Mouse (Mus musculus) layer of hippocampus, adult 2 months (tissue): ENCODE measurements around the gene E330009J07Rik. TPM values are rescaled to one million over a fixed set of nuclear protein-coding genes. Genes with fewer than 3 reads are reported as not detected.

Experiments used
- DNase-seq, 2 experiments: peaks; one replicate each; pipeline ENCODE4 v3.0.0; 2022; ENCODE audit warnings: low spot score in 2 of 2
- H3K27ac ChIP-seq: fragments of 200-600 bp; 2 replicates; pipeline ENCODE4 v1.8.1; 2022
- H3K4me3 ChIP-seq: fragments of 200-600 bp; 2 replicates; pipeline ENCODE4 v1.8.1; 2022; ENCODE audit warnings: mild to moderate bottlenecking
- CTCF ChIP-seq: fragments of 200-600 bp; conservative IDR thresholded peaks from 2 replicates; pipeline ENCODE4 v1.8.1; 2022; ENCODE audit warnings: antibody characterized with exemption, mild to moderate bottlenecking, moderate library complexity
- total RNA-seq, 2 experiments: library from RNA; stranded (reverse); gene quantifications; 2 replicates each; pipeline ENCODE4 v1.2.3; 2021

E330009J07Rik gene
- total RNA-seq, 2 experiments from 2014 or later, result 42.5 to 47.0 TPM

DNA sequence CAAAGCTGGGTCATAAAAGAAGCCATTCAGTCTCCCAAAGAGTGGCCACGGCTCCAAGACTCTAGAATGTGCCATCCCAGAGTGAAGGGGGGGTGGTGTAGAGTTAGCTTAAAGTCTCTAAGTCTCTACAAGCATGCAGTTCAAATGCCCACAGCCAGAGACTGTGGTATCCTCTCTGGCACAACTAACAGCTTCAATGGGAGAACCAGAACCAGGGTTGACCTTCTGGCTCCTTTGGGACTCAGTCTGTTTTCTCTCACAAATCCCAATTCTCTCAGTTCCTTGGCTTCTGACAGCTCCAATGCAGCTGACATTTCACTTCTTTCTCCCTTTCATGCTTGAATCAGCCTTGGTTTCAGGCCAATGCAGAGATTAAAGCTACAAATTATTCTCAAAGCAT lies 12.9 kb downstream of the E330009J07Rik start:
- Histone ChIP-seq H3K27ac (peak overlapping the region; percentile 33; the same call in 1 of the 2 replicates), H3K4me3 (no peak overlapping the region)
- DNase-seq, result no peak
- TF ChIP-seq CTCF, result no peak

- no peak for TF ChIP-seq CTCF
- Histone ChIP-seq H3K4me3 (no peak overlapping the region), H3K27ac (no peak overlapping the region)
- no peak for DNase-seq
Observed at GRCm38 (mm10) chr6:40421099-40421498, 14.8 kb downstream of the E330009J07Rik start.

DNA sequence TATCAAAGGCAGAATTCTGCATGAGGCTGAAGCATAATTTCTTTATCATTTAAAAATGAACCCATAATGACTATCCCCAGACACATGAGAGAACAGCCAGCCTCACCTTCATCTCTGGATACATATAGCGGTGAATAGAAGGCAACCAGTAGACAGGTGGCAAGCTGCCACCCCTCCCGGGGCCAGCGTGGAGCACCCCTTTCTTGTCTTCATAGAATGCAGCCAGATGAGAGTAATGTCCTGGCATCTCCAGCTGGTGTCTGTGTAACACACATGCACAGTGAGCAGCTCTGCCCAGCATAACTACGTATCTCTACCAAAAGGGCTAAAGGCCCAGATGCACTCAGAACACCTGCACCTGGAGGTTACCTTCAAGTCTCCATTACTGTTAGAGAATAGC lies 17.5 kb downstream of the E330009J07Rik start:
- TF ChIP-seq CTCF, result no peak
- H3K4me3 ChIP-seq, result no peak overlapping the region
- no peak for DNase-seq
- no peak overlapping the region for H3K27ac ChIP-seq

- no peak for TF ChIP-seq CTCF
- no peak overlapping the region; the same call in 1 of the 2 replicates for H3K27ac ChIP-seq
- H3K4me3 ChIP-seq, result no peak overlapping the region
- no peak for DNase-seq
Observed at GRCm38 (mm10) chr6:40415799-40416198, 20.1 kb downstream of the E330009J07Rik start.

- Histone ChIP-seq H3K27ac (no peak overlapping the region), H3K4me3 (no peak overlapping the region)
- no peak for TF ChIP-seq CTCF
- DNase-seq, result no peak
Observed at GRCm38 (mm10) chr6:40413565-40413964, 22.4 kb downstream of the E330009J07Rik start.

DNA sequence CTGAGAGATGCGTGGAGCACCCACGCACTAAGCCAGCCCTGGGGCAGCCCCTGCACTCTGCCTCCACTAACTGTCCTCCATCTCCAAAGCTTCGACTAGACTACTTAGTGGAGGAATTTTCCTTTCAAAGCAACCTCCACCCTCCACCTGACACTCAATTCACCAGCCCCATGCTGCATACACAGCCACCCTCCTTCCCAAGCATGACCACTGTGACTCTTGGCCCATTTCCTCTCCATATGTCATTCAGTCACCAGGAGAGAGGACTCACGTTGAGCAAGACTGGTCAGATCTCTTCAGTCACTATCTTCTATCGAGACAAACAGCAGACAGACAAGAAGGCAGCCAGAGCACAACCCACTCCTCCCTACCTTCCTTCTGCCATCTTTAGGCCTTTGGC lies 22.9 kb downstream of the E330009J07Rik start:
- no peak for TF ChIP-seq CTCF
- Histone ChIP-seq H3K4me3 (no peak overlapping the region), H3K27ac (no peak overlapping the region)
- DNase-seq, result no peak

DNA sequence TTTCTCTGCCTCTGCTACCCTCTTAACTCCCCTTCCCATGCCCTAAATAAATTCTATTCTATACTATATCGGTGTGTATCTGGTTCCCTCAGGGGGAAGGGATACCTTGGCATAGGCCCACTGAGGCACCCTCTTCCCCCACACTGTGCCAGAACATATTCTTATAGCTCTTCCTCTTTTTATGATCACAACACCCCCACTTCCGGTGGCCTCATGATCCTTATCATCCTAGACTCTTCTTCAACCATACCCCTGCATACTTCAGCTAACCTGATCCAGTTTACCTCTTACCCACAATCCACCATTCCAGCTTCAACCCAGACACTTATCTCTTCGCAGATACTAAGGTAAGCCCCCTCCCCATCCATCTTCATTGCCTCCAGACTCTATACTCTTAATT lies 24.9 kb downstream of the E330009J07Rik start:
- no peak for DNase-seq
- Histone ChIP-seq H3K4me3 (no peak overlapping the region), H3K27ac (no peak overlapping the region)
- TF ChIP-seq CTCF, result no peak

DNA sequence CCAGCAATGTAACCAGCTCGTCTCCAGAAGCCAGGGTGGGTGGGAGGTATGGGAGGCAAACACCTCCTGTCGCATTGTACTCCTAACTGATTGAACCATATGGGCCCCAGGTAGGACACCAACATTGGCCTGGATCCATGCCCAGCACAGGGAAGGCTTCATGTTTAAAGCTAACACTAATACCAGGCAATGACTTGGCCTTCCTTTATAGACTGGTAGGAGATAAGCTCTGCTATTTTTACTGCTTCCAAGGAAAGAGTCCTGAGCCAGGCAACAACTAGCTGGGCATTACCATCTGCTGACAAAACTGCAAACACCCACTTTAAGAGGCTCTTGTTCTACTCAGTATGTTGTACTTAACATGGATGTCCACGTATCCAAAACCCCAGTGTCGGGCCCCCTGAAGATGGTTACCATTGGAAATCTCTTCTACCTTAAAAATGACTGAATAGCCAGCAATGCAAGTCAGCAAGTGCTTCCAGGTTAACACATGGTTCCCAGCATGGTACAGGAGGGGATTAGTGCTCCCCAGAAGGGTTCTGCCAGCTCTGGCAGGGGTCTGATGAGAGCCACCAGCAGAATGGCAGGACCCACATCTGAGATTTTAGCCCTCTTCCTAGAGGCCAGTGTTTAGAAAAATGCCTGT lies 32.2 kb downstream of the E330009J07Rik start:
- no peak for TF ChIP-seq CTCF
- Histone ChIP-seq H3K27ac (no peak overlapping the region; the same call in 1 of the 2 replicates), H3K4me3 (no peak overlapping the region)
- peak; percentile 15 to 17 for DNase-seq

GRCm38 (mm10) chr6:40402031-40402430 lies 33.9 kb downstream of the E330009J07Rik start:
- H3K27ac ChIP-seq, result no peak overlapping the region
- DNase-seq, result peak in 1 of 2 experiments; percentile 2
- no peak overlapping the region for H3K4me3 ChIP-seq
- no peak for TF ChIP-seq CTCF

DNA sequence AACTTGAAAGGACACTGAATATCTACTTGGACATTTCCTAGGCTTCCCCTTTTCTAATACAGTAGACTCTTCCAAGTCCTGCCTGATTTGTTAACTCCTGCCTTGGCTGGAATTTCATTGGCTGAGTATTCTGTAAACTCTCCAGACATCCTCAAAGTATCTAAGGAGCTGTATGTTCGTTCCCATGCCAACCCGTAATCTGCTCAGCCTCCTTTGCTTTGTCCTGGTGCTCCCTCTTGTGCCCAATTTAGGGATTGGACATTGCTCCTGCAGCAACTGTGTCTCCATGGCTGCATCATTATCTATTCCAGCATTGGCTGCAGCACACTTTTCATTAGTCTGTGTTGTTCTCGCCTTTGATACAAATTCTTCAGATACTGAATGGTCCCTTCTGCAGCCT lies 42.7 kb downstream of the E330009J07Rik start:
- peak; percentile 90 for TF ChIP-seq CTCF
- no peak overlapping the region for H3K4me3 ChIP-seq
- H3K27ac ChIP-seq, result peak overlapping the region; percentile 21; the same call in 1 of the 2 replicates
- peak; percentile 89 to 92 for DNase-seq

DNA sequence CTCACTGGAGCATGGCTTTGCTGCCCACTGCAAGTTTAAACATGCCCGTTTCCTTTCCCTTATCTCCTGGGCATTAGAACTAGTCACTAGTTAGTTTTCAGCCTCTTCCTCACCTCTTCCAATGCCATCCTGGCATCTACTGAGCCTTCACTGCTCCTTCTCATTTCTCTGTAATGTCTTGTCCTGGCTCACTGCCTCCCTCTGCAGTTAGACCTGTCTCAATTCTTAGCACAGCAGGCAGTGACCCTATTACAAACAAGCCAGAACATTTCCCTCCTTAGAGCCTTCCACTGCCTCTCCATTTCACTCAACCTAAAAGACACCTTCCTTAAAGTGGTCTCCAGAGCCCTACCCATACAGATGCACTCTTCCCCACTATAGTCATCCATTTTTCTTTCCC lies 45.0 kb downstream of the E330009J07Rik start:
- peak; percentile 53 for TF ChIP-seq CTCF
- no peak overlapping the region for H3K4me3 ChIP-seq
- no peak overlapping the region for H3K27ac ChIP-seq
- DNase-seq, result peak in 1 of 2 experiments; percentile 6

DNA sequence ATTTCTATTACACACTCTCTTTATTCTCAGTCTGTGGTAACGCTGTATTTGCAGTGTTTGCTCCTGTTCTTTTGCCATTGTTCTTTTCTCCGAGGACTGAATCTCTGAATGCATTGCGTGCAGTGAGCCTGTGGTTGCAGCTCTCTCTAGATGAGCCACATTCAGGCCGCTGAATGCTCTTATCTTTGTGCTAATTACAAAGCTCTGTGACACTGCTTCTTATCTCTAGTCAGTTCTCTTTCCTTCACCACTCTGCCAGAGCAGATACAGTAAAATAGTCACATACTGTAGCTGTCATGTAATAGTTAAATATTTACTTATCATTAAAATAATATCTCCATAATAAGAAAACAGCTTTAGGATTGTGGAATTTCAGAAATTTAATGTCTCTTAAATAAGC lies 47.3 kb downstream of the E330009J07Rik start:
- Histone ChIP-seq H3K27ac (no peak overlapping the region), H3K4me3 (no peak overlapping the region)
- TF ChIP-seq CTCF, result no peak
- no peak for DNase-seq

DNA sequence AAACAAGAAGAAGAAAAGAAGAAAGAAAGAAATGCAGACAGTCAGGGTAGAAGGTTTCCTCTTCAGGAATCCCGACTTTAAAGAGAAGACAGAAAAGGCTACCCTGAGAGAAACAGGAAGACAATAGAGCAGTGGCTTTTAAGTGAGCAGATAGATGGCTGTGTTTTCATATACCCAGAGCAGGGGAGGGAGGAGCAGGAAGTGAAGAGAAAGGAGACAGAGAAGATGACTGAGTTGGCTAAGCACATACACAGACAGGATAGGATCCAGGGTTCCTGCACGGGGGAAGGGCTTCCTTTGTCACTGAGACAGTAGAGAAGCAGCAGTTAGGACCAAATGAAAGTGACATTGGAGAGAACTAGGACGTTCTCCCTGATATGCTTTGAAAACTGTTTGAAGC lies 50.3 kb downstream of the E330009J07Rik start:
- no peak overlapping the region for H3K27ac ChIP-seq
- TF ChIP-seq CTCF, result no peak
- no peak for DNase-seq
- H3K4me3 ChIP-seq, result no peak overlapping the region

DNA sequence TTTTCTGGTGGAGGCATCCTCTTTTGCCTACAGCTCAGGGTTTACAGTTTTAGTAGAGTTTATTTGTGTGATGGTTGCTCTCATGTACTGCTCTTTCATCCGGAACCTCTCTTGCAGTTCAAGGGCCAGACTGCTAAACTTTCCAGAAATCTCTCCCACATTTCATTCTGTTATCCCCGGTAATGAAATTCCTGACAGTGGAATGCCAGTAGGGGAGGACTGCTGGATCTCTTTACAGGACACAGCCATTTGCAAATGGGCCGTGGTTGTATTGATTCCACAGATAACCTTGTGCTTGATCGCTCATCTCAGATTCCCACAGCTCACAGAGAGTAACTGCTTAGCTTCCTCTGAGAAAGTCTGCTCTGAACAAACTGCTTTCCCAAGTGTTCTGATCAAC lies 54.0 kb downstream of the E330009J07Rik start:
- Histone ChIP-seq H3K27ac (no peak overlapping the region), H3K4me3 (no peak overlapping the region)
- DNase-seq, result no peak
- no peak for TF ChIP-seq CTCF

GRCm38 (mm10) chr6:40380181-40380580 lies 55.8 kb downstream of the E330009J07Rik start:
- H3K4me3 ChIP-seq, result no peak overlapping the region
- TF ChIP-seq CTCF, result no peak
- no peak overlapping the region for H3K27ac ChIP-seq
- DNase-seq, result no peak
